Mouse (Mus musculus) thymus, adult 2 months (tissue): ENCODE data around the gene Gnpat. TPM values are rescaled to one million over a fixed set of nuclear protein-coding genes. Genes with fewer than 3 reads are reported as not detected.

Source experiments
- DNase-seq: peaks from one replicate; pipeline ENCODE4 v3.0.0; 2021
- H3K27ac ChIP-seq: fragments of 200-500 bp; 2 replicates; pipeline ENCODE4 v1.5.1; 2012; ENCODE audit warnings: low read length, control low read depth; ENCODE audit not compliant: control insufficient read depth, insufficient read depth
- H3K27me3 ChIP-seq: fragments of 200-500 bp; 2 replicates; pipeline ENCODE4 v1.6.1; 2012; ENCODE audit warnings: mild to moderate bottlenecking, low read length, moderate library complexity, mixed read lengths; ENCODE audit not compliant: control insufficient read depth, insufficient read depth
- H3K36me3 ChIP-seq: fragments of 200-500 bp; 2 replicates; pipeline ENCODE4 v1.6.1; 2012; ENCODE audit warnings: mild to moderate bottlenecking, low read length, moderate library complexity; ENCODE audit not compliant: control insufficient read depth, insufficient read depth
- H3K4me1 ChIP-seq: fragments of 200-500 bp; replicated peaks from 2 replicates; pipeline ENCODE4 v1.6.1; 2012; ENCODE audit warnings: low read length; ENCODE audit not compliant: control insufficient read depth, insufficient read depth
- H3K4me3 ChIP-seq: fragments of 200-500 bp; 2 replicates; pipeline ENCODE4 v1.5.1; 2012; ENCODE audit warnings: mild to moderate bottlenecking, low read length, control low read depth, moderate library complexity; ENCODE audit not compliant: control insufficient read depth, insufficient read depth
- CTCF ChIP-seq: fragments of 200-500 bp; IDR thresholded peaks from 2 replicates; pipeline ENCODE4 v1.5.1; 2012; ENCODE audit warnings: mild to moderate bottlenecking, control low read depth, low read length, moderate library complexity, borderline replicate concordance; ENCODE audit not compliant: control insufficient read depth, poor library complexity, insufficient read depth; ENCODE audit errors: extremely low read depth
- POLR2A ChIP-seq: fragments of 200-500 bp; IDR thresholded peaks from 2 replicates; pipeline ENCODE4 v1.6.1; 2012; ENCODE audit warnings: mild to moderate bottlenecking, low read length, control low read depth, moderate library complexity; ENCODE audit not compliant: control insufficient read depth, poor library complexity, insufficient read depth; ENCODE audit errors: extremely low read depth
- WGBS: fragments of 180-500 bp; shearing (Covaris S2); methylation state at CpG from one replicate; pipeline ENCODE4 v1.1.7; 2018; 5-methylcytosine and 5-hydroxymethylcytosine counted together
- polyA plus RNA-seq: library from polyadenylated mRNA; depleted of rRNA; stranded (reverse); fragments of >200 nt; gene quantifications from 2 replicates; pipeline ENCODE4 v1.2.3, GENCODE M21; 2012

Gene Gnpat
- polyA plus RNA-seq, 1 experiment = 72.3 TPM

DNA sequence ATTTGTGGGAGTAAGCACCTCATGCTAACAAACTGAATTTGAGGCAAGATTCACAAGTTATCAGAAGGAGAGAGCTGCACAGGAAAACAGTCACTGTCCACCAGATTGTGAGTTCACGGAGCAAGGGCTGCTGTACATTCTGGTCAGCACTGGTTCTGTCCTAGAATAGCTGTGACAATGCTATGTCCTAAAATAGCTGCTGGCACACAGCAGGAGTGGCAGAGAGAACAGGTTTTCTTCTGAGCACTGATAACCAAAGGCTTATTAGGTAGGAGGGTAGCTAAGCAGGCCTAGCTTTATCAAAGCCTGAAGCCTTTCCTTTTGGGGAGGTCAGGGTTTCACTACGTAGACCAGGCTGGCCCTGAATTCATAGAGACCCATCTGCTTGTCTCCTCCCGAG lies 2.6 kb upstream of the Gnpat start:
- no peak for TF ChIP-seq POLR2A
- no peak for TF ChIP-seq CTCF
- H3K36me3 ChIP-seq = no peaks in the 10 kb centered on the region
- peaks cover 5% of the 10 kb centered on the region for H3K4me1 ChIP-seq
- no peak overlapping the region for H3K27ac ChIP-seq
- no peaks in the 10 kb centered on the region for H3K27me3 ChIP-seq
- DNase-seq = no peak
- WGBS = 97% methylated on average over 3 of the region's 3 CpGs
- no peak overlapping the region for H3K4me3 ChIP-seq

DNA sequence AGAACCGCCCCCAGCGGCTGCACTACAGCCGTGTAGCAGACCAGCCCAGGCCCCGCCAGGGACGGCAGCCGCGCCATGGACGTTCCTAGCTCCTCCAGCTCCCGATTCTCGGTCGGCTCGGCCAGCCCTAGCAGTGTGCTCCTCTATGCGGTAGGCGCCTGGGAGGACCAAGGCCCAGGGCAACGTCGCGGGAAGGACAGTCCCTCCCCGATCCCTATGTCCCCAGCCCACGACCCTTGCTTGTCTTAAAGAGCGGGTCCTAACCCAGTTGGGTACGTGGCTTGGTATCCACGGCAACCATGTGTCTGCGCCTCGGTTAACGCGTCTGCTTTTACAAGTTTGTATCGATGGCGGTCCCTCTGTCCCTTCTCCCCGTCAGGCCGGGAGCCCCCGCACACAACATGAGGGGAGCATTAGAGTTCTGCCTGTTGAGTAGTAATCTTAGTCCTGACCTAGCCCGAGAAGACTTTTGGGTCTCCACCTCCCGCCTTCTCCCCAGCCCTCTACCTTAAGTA lies 387 bp downstream of the Gnpat start:
- Histone ChIP-seq H3K27ac (peak overlapping the region; percentile 14; the same call in 1 of the 2 replicates), H3K27me3 (no peaks in the 10 kb centered on the region), H3K4me1 (peaks cover 8% of the 10 kb centered on the region), H3K36me3 (no peaks in the 10 kb centered on the region), H3K4me3 (peak overlapping the region; percentile 96)
- under 1% methylated on average over 33 of the region's 33 CpGs for WGBS
- DNase-seq = no peak
- TF ChIP-seq POLR2A = no peak
- TF ChIP-seq CTCF = no peak

DNA sequence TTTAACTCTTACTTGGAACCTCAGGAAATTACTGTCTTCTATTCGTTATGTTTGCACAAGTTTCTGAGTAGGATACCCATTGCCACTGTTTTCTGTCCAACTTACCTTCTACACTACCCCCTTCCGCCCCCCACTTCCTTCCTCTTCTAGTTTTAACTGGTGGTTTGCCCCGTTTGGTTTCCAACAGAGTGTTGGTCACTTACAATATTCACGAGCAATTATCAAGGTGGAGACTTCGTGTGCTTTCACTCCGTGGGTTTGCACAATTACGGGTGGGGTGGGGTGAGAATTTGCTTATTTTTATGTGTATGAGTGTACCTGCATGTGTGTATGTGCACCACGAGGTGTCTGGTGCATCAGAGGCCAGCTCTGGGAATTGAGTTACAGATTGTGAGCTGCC lies 896 bp downstream of the Gnpat start:
- H3K4me1 ChIP-seq = peaks cover 8% of the 10 kb centered on the region
- DNase-seq = peak; percentile 16
- no peak overlapping the region for H3K27ac ChIP-seq
- no peak for TF ChIP-seq CTCF
- peak overlapping the region; percentile 20; the same call in 1 of the 2 replicates for H3K4me3 ChIP-seq
- H3K36me3 ChIP-seq = no peaks in the 10 kb centered on the region
- no peaks in the 10 kb centered on the region for H3K27me3 ChIP-seq
- 1% methylated on average over 8 of the region's 8 CpGs for WGBS

DNA sequence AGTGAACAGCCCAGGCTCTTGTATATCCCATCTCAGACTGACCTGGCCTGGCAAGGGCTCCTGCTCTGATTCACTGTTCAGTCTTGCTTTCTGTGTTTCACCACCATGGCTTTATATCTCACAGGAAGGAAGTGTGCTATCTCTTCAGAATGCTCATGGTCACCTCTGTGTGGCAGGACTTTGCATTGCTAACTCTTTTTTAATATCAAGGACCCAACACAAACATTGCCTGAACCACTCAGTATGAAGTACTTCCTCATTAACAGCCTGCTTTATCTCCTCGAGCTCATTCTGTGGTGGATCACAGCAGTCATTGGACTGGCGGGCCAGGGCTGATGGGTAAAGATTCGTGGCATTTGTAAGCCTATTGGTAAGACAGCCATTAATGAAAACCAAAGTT lies 3.8 kb downstream of the Gnpat start:
- WGBS = 47% methylated on average over 3 of the region's 3 CpGs
- peaks cover 8% of the 10 kb centered on the region for H3K4me1 ChIP-seq
- TF ChIP-seq CTCF (no peak), POLR2A (no peak)
- DNase-seq = no peak
- H3K27me3 ChIP-seq = no peaks in the 10 kb centered on the region
- H3K27ac ChIP-seq = no peak overlapping the region
- H3K36me3 ChIP-seq = peaks cover 7% of the 10 kb centered on the region
- H3K4me3 ChIP-seq = no peak overlapping the region

DNA sequence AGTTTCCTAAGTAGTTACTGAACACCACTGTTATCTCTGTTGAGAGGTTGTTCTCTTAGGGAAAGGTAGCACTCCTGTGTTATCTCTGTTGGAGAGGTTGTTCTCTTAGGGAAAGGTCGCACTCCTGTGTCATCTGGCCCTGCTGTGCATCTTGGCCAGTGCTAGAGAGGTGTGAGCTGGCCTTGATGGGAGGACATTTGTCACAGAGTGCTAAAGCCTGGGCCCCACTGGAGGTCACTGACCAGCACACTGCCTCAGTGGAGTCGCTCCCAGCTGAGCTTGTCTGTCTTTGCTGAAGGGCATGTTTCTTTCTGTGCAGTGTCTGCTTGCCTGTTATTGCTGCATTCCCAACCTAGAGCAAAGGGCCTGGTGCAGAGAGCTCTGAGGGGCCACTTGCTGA lies 4.3 kb downstream of the Gnpat start:
- Histone ChIP-seq H3K36me3 (peaks cover 12% of the 10 kb centered on the region), H3K27me3 (no peaks in the 10 kb centered on the region), H3K27ac (no peak overlapping the region), H3K4me3 (no peak overlapping the region), H3K4me1 (peaks cover 8% of the 10 kb centered on the region)
- DNase-seq = no peak
- 95% methylated on average over 2 of the region's 2 CpGs for WGBS
- TF ChIP-seq CTCF (no peak), POLR2A (no peak)

DNA sequence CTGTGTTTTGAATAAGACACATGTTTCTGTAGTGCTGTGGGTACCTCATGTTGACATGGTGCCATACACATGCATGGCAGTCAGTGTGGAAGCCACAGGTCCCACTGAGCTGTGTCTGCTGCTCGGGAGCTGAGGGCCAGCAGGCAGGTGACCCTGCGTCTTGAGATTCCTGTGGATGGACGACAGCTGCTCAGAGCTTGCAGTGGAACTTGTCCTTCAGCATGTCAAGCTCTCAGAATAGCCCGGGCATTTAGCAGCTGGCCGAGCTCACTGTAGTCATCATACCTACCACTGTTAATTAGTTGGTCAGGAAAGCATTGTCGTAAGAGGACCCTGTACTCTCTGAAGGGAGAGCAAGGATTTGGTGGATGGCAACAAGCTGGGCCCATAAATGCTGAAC lies 6.9 kb downstream of the Gnpat start:
- Histone ChIP-seq H3K4me1 (peaks cover 4% of the 10 kb centered on the region), H3K36me3 (peaks cover 34% of the 10 kb centered on the region), H3K27me3 (no peaks in the 10 kb centered on the region), H3K4me3 (no peak overlapping the region), H3K27ac (no peak overlapping the region)
- WGBS = 98% methylated on average over 6 of the region's 6 CpGs
- no peak for TF ChIP-seq POLR2A
- no peak for TF ChIP-seq CTCF
- DNase-seq = no peak

DNA sequence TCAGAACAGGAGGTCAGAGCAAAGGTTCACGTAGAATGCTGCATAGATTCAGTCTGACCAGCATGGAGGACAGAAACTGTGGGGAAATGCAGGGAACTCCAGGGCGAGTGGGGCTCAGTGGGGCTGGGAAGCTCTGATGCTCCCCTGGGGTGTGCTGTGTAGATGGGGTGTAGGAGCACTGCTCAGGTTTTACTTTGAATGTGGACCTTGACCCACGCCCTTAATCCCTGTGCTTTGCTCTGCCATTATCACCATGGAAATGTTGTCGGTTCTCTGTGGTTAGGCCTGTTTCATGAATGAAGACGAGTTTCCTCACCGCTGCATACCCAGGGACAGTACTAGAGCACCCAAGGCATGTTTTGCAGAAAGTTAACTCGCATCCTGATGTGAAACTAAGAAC lies 8.6 kb downstream of the Gnpat start:
- H3K36me3 ChIP-seq = peaks cover 49% of the 10 kb centered on the region
- H3K4me3 ChIP-seq = no peak overlapping the region
- no peak overlapping the region for H3K27ac ChIP-seq
- no peak for DNase-seq
- WGBS = 97% methylated on average over 7 of the region's 7 CpGs
- no peak for TF ChIP-seq POLR2A
- no peak for TF ChIP-seq CTCF
- no peaks in the 10 kb centered on the region for H3K27me3 ChIP-seq
- no peaks in the 10 kb centered on the region for H3K4me1 ChIP-seq
